Mouse (Mus musculus): ENCODE measurements around the gene Fndc9.

The Fndc9 gene

DNA sequence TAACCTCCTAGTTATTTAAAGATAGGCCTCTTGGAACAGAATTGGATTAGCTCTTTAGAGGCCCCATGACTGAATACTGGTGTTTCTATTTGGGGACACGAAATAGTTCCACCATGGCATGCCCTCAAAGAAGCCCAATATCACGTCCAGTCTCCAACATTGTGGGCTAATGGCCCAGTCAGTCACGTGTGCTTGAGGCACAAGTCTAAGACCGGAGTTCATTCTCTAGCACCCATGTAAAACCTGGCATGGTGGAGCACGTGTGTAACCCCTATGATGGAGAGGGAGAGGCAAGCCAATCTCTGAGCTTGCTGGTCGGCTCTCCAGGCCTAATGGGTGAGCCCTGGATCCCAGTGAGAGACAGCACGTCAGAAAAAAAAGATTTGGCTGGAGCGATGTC lies 40.8 kb downstream of the Fndc9 start:
- DNase-seq (ENCODE audit: low spot score) = no peak

DNA sequence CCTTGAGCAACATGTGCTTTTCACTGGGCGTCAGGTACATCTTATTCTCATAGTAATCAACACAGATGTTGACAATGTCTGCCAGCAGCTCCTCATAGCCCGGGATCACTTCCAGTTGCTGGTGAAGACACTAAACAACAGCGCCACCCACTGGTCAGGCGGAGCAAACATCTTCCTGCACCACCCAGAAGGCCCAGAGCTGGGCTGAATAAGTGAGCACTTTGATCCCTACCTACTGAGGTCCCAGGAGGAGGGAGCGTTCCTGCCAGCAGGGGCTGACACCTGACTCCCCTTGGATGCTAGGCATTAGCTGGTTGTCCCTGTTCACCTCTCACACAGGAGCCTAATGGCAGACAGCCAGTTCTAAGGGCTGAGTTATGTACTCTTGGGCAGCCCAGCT lies 41.4 kb downstream of the Fndc9 start:
- DNase-seq (ENCODE audit: low spot score) = no peak

DNA sequence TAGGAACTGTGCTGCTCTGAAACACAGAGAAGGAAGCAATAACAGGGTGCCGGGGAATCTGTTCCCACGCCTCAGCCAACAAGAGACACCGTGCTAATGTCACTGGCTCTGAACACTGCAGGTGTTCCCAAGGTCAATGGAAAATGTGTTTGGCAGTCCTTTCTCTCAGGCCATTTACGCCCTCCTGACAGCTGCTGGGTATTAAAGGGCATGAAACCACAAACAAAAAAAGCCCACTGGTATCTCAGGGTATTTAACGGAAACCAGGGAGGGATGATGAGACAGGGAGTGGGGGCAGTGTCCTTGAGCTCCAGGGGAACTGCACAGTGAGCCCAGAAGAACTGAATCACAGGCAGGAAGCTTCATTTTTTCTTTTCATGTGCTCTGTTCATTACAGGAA lies 42.8 kb downstream of the Fndc9 start:
- DNase-seq (ENCODE audit: low spot score) = no peak

DNA sequence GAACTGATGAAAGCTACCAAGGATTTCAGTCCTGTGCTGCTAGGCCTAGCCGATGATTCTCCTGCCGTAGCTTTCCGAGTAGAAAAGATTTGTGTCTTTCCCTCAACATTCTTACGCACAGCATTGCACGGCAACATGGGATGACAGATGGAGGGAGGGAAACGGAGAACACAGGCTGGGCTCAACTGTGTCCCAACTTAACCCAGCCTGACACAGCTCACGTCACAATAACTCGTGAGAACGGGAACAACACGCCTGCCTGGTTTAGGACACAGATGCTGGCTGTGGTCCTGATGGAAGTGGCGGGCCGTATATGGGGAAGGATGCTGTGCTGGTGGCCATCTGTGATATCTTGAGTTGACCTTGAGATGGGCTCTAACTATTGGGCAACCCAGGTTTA lies 43.4 kb downstream of the Fndc9 start:
- DNase-seq (ENCODE audit: low spot score) = no peak

- DNase-seq (ENCODE audit: low spot score) = no peak
These were observed 47.3 kb downstream of the Fndc9 start for GRCm38 (mm10) chr11:46282612-46283011.

- no peak for DNase-seq (ENCODE audit: low spot score)
These were observed 48.5 kb downstream of the Fndc9 start for GRCm38 (mm10) chr11:46283800-46284199.

DNA sequence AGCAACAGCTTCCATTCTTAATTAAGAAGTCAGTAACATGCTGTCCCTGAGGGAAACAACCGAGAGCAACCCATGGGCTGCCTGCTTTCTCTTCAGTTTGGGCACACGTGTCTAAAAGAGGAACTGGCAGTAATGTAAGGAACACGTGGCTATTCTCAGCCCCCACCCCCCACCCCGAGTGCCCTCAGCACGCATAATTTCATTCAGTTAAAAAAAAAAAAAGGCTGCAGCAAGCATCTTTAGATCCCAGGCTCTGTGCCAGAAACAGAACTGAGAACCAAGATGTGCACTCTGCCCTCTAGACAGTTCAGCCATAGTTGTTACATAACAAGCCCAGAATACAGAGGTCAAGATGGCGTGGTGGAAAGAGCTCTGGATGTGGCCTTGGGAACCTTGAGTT lies 51.5 kb downstream of the Fndc9 start:
- no peak for DNase-seq (ENCODE audit: low spot score)

- no peak for DNase-seq (ENCODE audit: low spot score)
These were observed 52.8 kb downstream of the Fndc9 start for GRCm38 (mm10) chr11:46288091-46288490.

DNA sequence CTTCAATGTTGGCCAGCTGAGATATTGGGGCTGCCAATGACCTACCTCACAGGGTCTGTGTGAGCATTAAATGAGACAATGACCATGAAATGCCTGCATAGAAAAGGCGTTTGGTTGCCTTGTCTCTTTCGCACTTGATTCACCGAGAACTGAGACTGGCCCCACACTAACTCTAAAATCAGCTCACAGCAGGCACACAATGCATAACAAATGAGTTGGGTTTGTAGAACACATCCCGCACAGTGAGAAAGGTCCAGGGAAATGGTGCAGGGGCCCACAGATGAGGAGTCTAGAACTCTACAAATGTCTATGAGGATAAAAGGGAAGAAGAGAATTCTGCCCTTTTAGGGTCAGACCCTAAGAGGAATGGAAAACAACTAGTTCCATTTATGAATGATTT lies 53.7 kb downstream of the Fndc9 start:
- no peak for DNase-seq (ENCODE audit: low spot score)

All from yolk sac, embryonic 10.5 days (tissue).